Mouse (Mus musculus) embryonic facial prominence, embryonic 15.5 days (tissue): ENCODE data around the gene Pkp4. TPM values are rescaled to one million over a fixed set of nuclear protein-coding genes. Genes with fewer than 3 reads are reported as not detected.
"Not testable (repeated sequence)": the region's sequence is repeated elsewhere in the genome, so short reads cannot be mapped to it uniquely, and the experiment has no call there.

Experiments used
- ATAC-seq: fragments of 200-750 bp; cut with Nextera tagmentation; 2 replicates; pipeline ENCODE4 v1.8.0; 2017; ENCODE audit warnings: low read depth, moderate TSS enrichment; ENCODE audit not compliant: insufficient number of reproducible peaks, low FRiP score, low TSS enrichment
- H3K27ac ChIP-seq: fragments of 300-500 bp; sonication (generic); replicated peaks from 2 replicates; pipeline ENCODE4 v1.5.1; 2015; ENCODE audit warnings: mild to moderate bottlenecking, inconsistent platforms
- H3K27me3 ChIP-seq: fragments of 300-500 bp; sonication (generic); 2 replicates; pipeline ENCODE4 v1.6.1; 2015; ENCODE audit warnings: inconsistent platforms
- H3K36me3 ChIP-seq: fragments of 300-500 bp; sonication (generic); 2 replicates; pipeline ENCODE4 v1.6.1; 2015; ENCODE audit warnings: mild to moderate bottlenecking, inconsistent platforms
- H3K4me1 ChIP-seq: fragments of 300-500 bp; sonication (generic); 2 replicates; pipeline ENCODE4 v1.6.1; 2015; ENCODE audit warnings: inconsistent platforms
- H3K4me2 ChIP-seq: fragments of 300-500 bp; sonication (generic); replicated peaks from 2 replicates; pipeline ENCODE4 v1.6.1; 2015; ENCODE audit warnings: mild to moderate bottlenecking, inconsistent platforms
- H3K4me3 ChIP-seq: fragments of 300-500 bp; sonication (generic); replicated peaks from 2 replicates; pipeline ENCODE4 v1.5.1; 2015; ENCODE audit warnings: mild to moderate bottlenecking, inconsistent platforms
- H3K9ac ChIP-seq: fragments of 300-500 bp; sonication (generic); 2 replicates; pipeline ENCODE4 v1.6.1; 2015; ENCODE audit warnings: inconsistent platforms
- H3K9me3 ChIP-seq: fragments of 300-500 bp; sonication (generic); replicated peaks from 2 replicates; pipeline ENCODE4 v1.6.1; 2016; ENCODE audit warnings: inconsistent platforms
- WGBS: fragments of 180-500 bp; shearing (Covaris S2); methylation state at CpG from one replicate; pipeline ENCODE4 v1.1.7; 2015; 5-methylcytosine and 5-hydroxymethylcytosine counted together
- polyA plus RNA-seq: library from polyadenylated mRNA; unstranded; fragments of >200 nt; fragmentation: Nextera tagmentation; extraction: Ambion mirVana; gene quantifications from 2 replicates; pipeline ENCODE4 v1.2.1, GENCODE M21; 2015

The Pkp4 gene
- polyA plus RNA-seq, 1 experiment from 2014 or later, result 26.1 TPM

DNA sequence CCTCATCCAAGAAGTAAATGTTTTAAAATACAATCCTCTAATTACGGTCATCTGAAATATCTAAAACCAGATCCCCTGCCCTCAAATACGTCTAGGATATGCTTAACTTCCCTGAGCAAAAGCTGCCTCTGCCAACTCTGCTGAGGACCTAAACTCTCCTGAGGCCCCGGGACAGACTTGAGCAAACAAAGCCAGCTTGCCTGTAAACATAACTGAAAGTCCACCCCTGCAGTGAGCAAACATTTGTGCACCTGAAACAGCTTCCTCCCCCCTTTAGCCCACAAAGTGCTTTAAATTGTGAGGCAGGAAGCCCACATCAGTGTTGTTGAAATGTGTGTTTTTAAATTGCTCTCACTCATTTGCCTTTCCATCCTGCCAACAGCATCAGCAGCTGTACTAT lies 193.2 kb downstream of the Pkp4 start:
- Histone ChIP-seq H3K4me2 (no peak overlapping the region), H3K9me3 (no peaks in the 10 kb centered on the region), H3K4me1 (peaks cover 9% of the 10 kb centered on the region; the same call in 1 of the 2 replicates), H3K27me3 (no peaks in the 10 kb centered on the region), H3K27ac (no peak overlapping the region), H3K9ac (no peak overlapping the region), H3K36me3 (peaks cover 32% of the 10 kb centered on the region), H3K4me3 (no peak overlapping the region)
- WGBS, result 65% methylated on average over 3 of the region's 3 CpGs
- ATAC-seq, result no peak

DNA sequence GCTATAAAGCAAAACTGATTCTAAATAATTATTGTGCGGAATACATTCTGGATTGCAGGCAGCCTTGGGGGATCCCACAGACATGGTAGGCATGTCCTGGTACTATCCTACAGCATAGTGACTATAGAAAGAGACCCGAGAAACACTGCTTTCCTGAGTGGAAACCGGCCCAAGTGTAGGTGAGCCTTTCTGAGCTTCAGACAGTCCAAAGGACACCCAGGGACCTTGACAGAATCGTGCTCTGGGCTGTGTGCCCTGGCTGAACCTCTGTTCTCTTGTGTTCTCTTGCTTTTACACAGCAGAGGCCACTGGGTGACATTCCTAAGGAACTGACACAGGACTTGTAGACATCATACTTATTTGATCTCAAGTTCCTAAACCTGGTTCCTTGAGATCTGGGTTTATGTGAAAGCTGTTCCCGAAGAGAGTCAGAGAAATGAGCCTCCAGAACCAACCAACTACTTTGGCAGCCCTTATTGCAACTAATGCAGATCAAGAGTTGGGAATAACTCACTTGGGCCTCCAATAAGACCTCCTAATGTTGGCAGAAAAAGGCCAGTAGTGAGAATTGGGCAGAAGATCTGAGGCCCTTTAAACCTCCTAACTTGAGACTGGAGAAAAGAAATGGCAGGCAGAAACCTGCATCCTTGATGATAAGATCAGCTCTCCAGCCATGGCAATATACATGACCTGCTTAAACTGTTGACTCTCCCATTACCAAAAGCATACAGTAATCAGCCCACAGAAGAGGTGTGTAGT lies 195.1 kb downstream of the Pkp4 start:
- peaks cover 9% of the 10 kb centered on the region; the same call in 1 of the 2 replicates for H3K4me1 ChIP-seq
- 95% methylated on average over 5 of the region's 5 CpGs for WGBS
- no peak for ATAC-seq
- H3K36me3 ChIP-seq, result peaks cover 23% of the 10 kb centered on the region
- no peaks in the 10 kb centered on the region for H3K9me3 ChIP-seq
- H3K27ac ChIP-seq, result no peak overlapping the region
- no peak overlapping the region for H3K9ac ChIP-seq
- no peak overlapping the region for H3K4me3 ChIP-seq
- H3K27me3 ChIP-seq, result no peaks in the 10 kb centered on the region
- no peak overlapping the region for H3K4me2 ChIP-seq

DNA sequence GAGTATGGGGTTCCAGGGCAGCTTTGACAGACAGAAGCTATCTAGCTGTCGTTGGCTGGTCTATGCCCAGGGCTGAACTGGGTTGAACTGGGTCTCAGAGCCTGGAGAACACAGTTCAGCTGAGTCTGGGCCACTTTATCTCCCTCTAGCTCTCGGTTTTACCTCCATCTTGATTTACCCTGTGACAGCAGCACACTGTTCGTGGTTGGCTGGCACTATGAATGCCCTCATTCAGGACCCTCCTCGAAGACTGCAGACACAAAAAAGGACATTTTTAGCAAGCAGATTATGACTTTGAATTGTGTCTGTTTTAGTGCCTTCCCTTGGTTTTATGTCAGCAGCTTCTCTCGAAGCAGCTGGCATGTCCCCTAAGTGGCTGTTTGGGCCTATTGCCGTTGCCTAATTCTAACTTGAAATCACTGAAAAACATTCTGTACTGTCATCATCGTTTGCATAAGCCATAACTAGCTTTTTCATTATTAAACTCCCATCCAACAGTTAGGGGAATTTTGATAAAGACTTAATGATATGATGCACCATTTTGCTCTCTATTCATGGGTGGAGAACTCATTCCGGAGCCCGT lies 199.2 kb downstream of the Pkp4 start:
- H3K4me3 ChIP-seq, result no peak overlapping the region
- H3K36me3 ChIP-seq, result peaks cover 11% of the 10 kb centered on the region
- no peak for ATAC-seq
- H3K4me1 ChIP-seq, result peaks cover 7% of the 10 kb centered on the region
- no peak overlapping the region for H3K9ac ChIP-seq
- no peaks in the 10 kb centered on the region for H3K9me3 ChIP-seq
- no peaks in the 10 kb centered on the region for H3K27me3 ChIP-seq
- H3K27ac ChIP-seq, result no peak overlapping the region
- WGBS, result 65% methylated on average over 9 of the region's 9 CpGs
- H3K4me2 ChIP-seq, result no peak overlapping the region

DNA sequence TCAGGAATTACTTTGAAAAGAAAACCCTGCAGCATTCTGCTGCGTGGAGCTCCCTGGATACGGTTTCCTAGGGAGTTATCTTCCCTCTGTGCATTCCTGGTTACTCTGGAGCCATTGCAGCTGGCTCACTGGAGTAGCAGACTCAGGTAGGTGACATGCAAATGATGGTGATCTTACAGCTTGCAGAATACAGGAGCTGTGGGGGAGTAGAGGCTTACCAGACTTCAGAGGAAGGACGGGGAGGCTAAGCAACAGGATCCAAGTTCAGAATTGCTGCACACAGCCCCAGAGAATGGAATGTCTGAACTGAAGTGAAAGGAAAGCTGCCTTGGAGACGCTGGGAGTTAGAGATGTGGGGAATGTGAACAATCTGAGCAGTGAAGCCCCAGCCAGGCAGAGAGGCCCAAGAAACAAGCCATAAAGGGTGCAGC lies 200.7 kb downstream of the Pkp4 start:
- H3K36me3 ChIP-seq, result no peaks in the 10 kb centered on the region
- WGBS, result 23% methylated on average over 4 of the region's 4 CpGs
- H3K4me3 ChIP-seq, result no peak overlapping the region
- peaks cover 7% of the 10 kb centered on the region for H3K4me1 ChIP-seq
- no peak overlapping the region for H3K4me2 ChIP-seq
- H3K9ac ChIP-seq, result no peak overlapping the region
- H3K27ac ChIP-seq, result no peak overlapping the region; the same call in 1 of the 2 replicates
- H3K9me3 ChIP-seq, result no peaks in the 10 kb centered on the region
- no peaks in the 10 kb centered on the region for H3K27me3 ChIP-seq
- no peak for ATAC-seq

DNA sequence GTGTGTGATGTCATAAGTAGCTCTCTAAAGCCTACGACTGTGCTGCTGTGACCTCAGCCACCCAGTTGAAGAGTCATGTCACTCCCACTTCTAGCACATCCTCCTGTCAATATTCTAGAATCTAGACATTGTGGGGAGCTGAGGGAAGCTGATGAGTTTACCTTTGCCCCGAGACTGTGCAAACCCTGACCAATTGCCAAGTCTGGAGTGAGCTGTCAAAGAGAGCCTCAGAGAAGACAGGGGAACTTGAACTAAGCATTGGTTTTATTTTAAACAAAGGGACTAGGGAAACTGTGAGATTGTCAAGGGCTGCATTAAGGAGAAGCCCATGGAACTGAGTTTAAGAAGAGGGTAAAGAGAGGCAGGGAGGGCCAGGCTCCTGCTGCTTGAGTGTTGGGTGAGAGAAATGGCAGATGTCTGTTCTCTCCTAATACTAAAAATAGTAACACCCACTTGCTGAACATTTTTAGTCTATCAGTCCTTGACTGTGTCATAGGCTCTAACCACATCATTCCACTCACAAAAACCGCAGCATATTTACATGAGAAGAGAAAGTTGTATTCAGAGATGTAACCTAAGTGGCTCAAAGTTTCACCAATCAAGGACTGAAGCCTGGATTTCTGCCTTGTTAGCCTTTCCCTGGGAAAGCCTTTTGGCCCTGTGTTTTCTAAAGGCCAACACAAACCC lies 203.6 kb downstream of the Pkp4 start:
- WGBS, result 88% methylated on average over 3 of the region's 3 CpGs
- Histone ChIP-seq H3K4me3 (no peak overlapping the region), H3K9me3 (no peaks in the 10 kb centered on the region), H3K27me3 (no peaks in the 10 kb centered on the region), H3K4me2 (no peak overlapping the region), H3K27ac (no peak overlapping the region), H3K4me1 (peaks cover 7% of the 10 kb centered on the region), H3K36me3 (no peaks in the 10 kb centered on the region), H3K9ac (no peak overlapping the region)
- ATAC-seq, result no peak

DNA sequence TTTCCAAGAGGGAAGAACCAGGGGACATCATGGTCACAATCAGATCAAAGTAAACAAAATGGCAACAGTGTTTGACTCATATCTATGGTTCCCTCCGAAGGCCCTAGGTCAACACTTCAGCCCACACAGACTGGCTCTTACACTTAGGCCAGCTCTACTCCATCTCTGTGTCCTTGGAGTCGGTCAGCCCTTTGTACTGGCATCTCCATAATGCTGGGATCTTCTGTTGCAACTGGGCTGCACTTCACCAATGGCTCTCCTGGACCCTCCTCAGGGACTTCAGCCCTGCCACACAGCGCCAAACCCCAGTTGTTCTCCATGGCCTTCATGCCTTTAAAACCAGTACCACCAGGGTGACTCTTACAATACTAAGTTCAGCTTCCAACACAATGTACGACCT lies 206.5 kb downstream of the Pkp4 start:
- Histone ChIP-seq H3K9me3 (0 out of 2 replicates have a peak, but pooled peaks cover 5% of the 10 kb centered on the region), H3K4me2 (no peak overlapping the region), H3K4me3 (no peak overlapping the region), H3K27me3 (no peaks in the 10 kb centered on the region), H3K27ac (no peak overlapping the region), H3K4me1 (no peaks in the 10 kb centered on the region), H3K36me3 (no peaks in the 10 kb centered on the region), H3K9ac (no peak overlapping the region)
- 95% methylated on average over 4 of the region's 4 CpGs for WGBS
- no peak for ATAC-seq

DNA sequence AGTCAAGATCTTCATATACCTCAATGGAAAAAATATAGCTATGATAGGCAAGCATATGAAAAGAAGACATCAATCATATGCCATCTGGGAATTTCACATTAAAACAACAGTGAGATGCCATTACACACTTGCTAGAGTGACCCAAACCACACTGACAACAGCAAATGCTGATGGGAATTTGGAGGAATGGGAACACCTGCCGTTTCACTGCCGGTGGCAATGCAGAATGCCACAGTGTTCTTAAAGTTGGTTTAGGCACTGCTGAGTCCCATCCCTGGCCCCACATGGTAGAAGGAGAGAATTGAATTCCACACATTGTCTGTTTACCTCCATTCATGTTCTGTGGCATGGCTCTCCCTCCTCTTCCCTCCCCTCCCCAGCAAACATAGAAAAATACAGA lies 212.5 kb downstream of the Pkp4 start:
- whole genome bisulfite sequencing, result 82% methylated on average over 2 of the region's 2 CpGs
- no peak overlapping the region for H3K4me2 ChIP-seq
- no peaks in the 10 kb centered on the region for H3K36me3 ChIP-seq
- no peak overlapping the region for H3K27ac ChIP-seq
- no peaks in the 10 kb centered on the region for H3K27me3 ChIP-seq
- ATAC-seq, result no peak
- no peak overlapping the region for H3K9ac ChIP-seq
- H3K4me1 ChIP-seq, result no peaks in the 10 kb centered on the region
- no peak overlapping the region for H3K4me3 ChIP-seq
- H3K9me3 ChIP-seq, result 0 out of 2 replicates have a peak, but pooled peaks cover 5% of the 10 kb centered on the region

DNA sequence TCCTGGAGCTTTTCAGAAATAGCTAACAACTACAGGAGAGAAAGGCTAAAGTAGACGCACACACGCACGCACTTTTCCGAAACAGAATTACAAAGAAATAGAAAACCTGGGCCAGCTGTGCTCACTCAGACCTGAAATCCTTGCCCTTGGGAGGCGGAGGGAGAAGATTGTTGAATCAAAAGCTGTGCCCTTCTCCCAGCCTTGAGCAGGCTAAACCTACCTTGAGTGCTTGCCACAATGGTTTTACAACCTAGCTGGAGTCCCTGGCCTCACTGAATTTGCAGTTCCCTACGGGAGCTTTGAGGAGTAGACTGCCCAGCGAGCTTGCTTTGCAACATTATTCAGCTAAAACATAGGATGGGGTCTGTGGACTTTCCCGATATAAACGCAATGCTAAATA lies 217.4 kb downstream of the Pkp4 start:
- no peaks in the 10 kb centered on the region for H3K36me3 ChIP-seq
- WGBS, result 85% methylated on average over 9 of the region's 9 CpGs
- no peak overlapping the region for H3K4me3 ChIP-seq
- no peak overlapping the region for H3K9ac ChIP-seq
- no peaks in the 10 kb centered on the region for H3K9me3 ChIP-seq
- ATAC-seq, result no peak
- H3K4me1 ChIP-seq, result no peaks in the 10 kb centered on the region
- no peak overlapping the region for H3K27ac ChIP-seq
- H3K4me2 ChIP-seq, result no peak overlapping the region
- H3K27me3 ChIP-seq, result no peaks in the 10 kb centered on the region

DNA sequence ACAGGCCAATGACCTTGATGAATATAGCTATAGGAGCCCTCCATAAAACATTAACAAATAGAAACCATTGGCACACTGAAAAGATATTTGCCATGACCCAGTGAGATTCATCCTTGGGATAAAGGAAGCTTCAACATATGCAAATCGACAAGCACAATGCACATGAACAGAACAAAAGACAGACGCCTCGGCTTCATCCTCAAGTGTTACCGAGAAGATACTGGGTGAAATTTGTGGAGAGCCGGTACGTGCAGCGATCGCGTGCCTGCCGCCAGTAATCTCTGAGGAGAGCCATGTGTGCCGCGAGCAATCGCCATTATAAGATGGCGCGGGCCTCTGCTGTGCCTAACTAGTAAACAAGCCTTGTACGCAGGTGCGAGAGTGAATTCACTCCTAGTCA lies 218.2 kb downstream of the Pkp4 start:
- H3K4me3 ChIP-seq, ATAC-seq, H3K9me3 ChIP-seq, H3K36me3 ChIP-seq, H3K9ac ChIP-seq, H3K4me2 ChIP-seq, H3K27me3 ChIP-seq, H3K4me1 ChIP-seq, H3K27ac ChIP-seq: not testable (repeated sequence)
- whole genome bisulfite sequencing, result 94% methylated on average over 16 of the region's 17 CpGs

DNA sequence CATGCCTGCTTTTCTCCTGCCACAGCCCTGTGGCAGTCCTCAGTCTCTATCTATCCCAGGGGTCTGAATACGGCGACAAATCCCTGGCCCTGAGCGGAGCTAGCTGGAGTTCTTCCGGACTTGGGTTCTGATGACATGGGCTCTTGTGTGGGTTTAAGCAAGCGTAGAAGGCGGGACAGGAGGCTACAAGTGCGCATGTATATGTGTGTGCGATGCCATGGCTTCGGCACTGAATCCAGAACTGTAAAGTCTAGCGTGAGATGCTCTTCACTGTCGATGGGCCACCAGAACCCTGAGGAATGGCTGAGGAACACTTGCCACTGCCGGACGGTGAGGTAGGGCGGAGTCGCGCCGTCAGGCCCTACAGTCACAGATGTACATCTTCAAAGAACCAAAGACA lies 222.6 kb downstream of the Pkp4 start:
- H3K27ac ChIP-seq, result no peak overlapping the region
- no peak overlapping the region for H3K4me3 ChIP-seq
- 0 out of 2 replicates have a peak, but pooled peaks cover 2% of the 10 kb centered on the region for H3K4me1 ChIP-seq
- H3K4me2 ChIP-seq, result no peak overlapping the region
- no peak overlapping the region for H3K9ac ChIP-seq
- no peaks in the 10 kb centered on the region for H3K36me3 ChIP-seq
- no peak for ATAC-seq
- H3K9me3 ChIP-seq, result no peaks in the 10 kb centered on the region
- H3K27me3 ChIP-seq, result no peaks in the 10 kb centered on the region
- 94% methylated on average over 17 of the region's 17 CpGs for WGBS

DNA sequence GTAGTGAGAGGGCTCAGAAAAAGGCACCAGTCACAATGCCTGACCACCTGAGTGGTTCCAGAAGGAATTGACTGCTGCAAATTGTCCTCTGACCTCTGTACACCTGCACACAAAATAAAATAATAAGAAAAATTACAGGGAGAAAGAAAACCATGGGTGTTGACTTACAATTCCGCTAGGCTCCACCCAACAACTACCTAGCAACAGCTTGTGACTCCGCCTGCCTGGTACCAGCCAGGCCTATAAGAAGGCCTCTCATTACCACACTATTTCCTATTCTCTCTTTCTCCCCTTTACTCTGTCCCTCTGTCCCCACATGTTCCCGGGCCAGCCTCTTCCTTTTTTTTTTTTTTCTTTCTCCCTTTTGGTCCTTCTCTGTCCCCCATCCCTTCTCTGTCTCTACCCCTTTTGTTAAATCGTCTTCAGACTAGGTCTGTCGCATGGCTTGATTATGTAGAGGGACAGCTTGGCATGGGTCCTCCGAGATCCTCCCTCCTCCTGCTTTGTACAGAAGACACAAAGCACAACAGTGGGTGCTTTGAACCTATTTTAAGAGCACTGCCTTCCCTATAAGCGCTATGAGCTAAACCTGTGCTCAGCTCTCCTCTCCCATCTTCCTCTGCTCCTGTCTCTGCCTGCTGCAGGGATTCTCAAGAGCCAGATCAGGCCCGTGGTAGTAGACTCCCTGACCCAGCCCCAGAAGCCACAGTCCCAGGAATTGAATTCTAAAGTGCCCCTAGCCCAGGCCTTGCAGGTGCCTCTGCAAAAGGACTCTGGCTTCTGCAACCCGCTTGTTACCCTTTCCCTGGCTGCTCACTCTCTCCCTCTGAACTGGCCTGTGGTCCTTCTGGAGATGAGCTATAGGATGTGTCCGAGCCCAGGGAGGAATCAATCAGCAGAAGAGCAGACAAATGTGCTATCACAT lies 223.5 kb downstream of the Pkp4 start:
- ATAC-seq, result no peak
- H3K9me3 ChIP-seq, result no peaks in the 10 kb centered on the region
- no peak overlapping the region for H3K4me3 ChIP-seq
- H3K36me3 ChIP-seq, result no peaks in the 10 kb centered on the region
- H3K9ac ChIP-seq, result no peak overlapping the region
- no peak overlapping the region for H3K4me2 ChIP-seq
- WGBS, result 82% methylated on average over 10 of the region's 10 CpGs
- no peak overlapping the region for H3K27ac ChIP-seq
- no peaks in the 10 kb centered on the region for H3K27me3 ChIP-seq
- 0 out of 2 replicates have a peak, but pooled peaks cover 2% of the 10 kb centered on the region for H3K4me1 ChIP-seq
